Mouse (Mus musculus): ENCODE measurements around the gene Pvalb. TPM values are rescaled to one million over a fixed set of nuclear protein-coding genes. Genes with fewer than 3 reads are reported as not detected.

Pvalb gene
- polyA plus RNA-seq, 1 experiment from 2014 or later = 5.0 TPM

DNA sequence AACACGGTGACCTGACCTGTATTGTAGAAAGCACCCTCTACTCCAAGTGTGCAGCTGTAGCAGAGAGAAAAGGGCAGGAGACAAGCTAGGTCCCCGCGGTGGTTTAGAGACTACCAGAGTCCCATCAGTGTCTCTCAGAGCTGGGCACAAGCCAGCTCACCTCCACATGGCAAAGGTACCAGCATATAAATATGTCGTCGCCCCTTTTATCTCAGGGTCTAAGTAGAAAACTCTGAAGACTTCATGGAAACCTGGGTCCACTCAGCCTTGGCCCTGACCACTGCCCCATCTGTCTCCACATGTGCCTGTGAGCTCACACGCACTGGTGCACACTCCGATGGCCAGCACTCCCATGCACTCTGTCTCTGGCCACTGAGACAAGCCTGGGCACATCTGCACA lies 16.6 kb downstream of the Pvalb start:
- no peaks in the 10 kb centered on the region for H3K9me3 ChIP-seq (replicated peaks)
- H3K27ac ChIP-seq (replicated peaks) = no peak overlapping the region
- H3K4me2 ChIP-seq = no peak overlapping the region
- H3K9ac ChIP-seq (replicated peaks) = no peak overlapping the region
- 92% methylated on average over 7 of the region's 7 CpGs for WGBS
- peaks cover 7% of the 10 kb centered on the region; the same call in 1 of the 2 replicates for H3K4me1 ChIP-seq
- no peaks in the 10 kb centered on the region for H3K36me3 ChIP-seq
- H3K4me3 ChIP-seq (replicated peaks) = no peak overlapping the region
- ATAC-seq (ENCODE audit: low FRiP score) = no peak
- no peaks in the 10 kb centered on the region for H3K27me3 ChIP-seq (replicated peaks)

- H3K4me2 ChIP-seq = no peak overlapping the region
- peaks cover 9% of the 10 kb centered on the region; the same call in 1 of the 2 replicates for H3K4me1 ChIP-seq
- no peak for ATAC-seq (ENCODE audit: low FRiP score)
- 86% methylated on average over 3 of the region's 3 CpGs for WGBS
- H3K36me3 ChIP-seq = no peaks in the 10 kb centered on the region
- H3K27ac ChIP-seq (replicated peaks) = no peak overlapping the region
- H3K9me3 ChIP-seq (replicated peaks) = no peaks in the 10 kb centered on the region
- H3K9ac ChIP-seq (replicated peaks) = no peak overlapping the region
- H3K4me3 ChIP-seq (replicated peaks) = no peak overlapping the region
- H3K27me3 ChIP-seq (replicated peaks) = 0 out of 2 replicates have a peak, but pooled peaks cover 4% of the 10 kb centered on the region
Measured at GRCm38 (mm10) chr15:78188546-78188945, 17.7 kb downstream of the Pvalb start.

- Histone ChIP-seq H3K4me3 (replicated peaks) (no peak overlapping the region), H3K9me3 (replicated peaks) (no peaks in the 10 kb centered on the region), H3K9ac (replicated peaks) (no peak overlapping the region), H3K4me2 (no peak overlapping the region), H3K36me3 (no peaks in the 10 kb centered on the region), H3K4me1 (peaks cover 19% of the 10 kb centered on the region), H3K27ac (replicated peaks) (no peak overlapping the region), H3K27me3 (replicated peaks) (0 out of 2 replicates have a peak, but pooled peaks cover 7% of the 10 kb centered on the region)
- WGBS = 65% methylated on average over 5 of the region's 5 CpGs
- no peak for ATAC-seq (ENCODE audit: low FRiP score)
Measured at GRCm38 (mm10) chr15:78186906-78187305, 19.3 kb downstream of the Pvalb start.

DNA sequence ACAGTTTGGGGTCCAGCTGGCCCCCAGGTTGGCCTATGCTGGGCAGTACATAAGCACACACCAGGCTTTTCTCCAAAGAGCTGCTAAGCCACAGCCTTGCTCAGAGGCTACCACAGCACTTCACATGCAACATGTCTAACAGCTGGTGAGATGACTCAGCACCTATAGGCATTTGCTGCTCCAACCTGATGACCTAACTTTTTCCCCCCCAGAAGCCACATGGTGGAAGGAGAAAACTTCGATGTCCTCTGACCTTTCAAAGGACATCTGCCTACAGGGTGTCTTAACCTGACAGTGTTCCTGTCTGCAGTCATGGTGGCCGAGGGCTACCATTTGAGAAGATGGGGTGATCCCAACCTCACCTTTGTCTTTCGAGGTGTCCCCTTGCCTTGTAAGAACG lies 20.6 kb downstream of the Pvalb start:
- Histone ChIP-seq H3K9me3 (replicated peaks) (no peaks in the 10 kb centered on the region), H3K4me1 (peaks cover 28% of the 10 kb centered on the region), H3K4me3 (replicated peaks) (no peak overlapping the region), H3K36me3 (no peaks in the 10 kb centered on the region), H3K4me2 (no peak overlapping the region), H3K9ac (replicated peaks) (no peak overlapping the region), H3K27me3 (replicated peaks) (0 out of 2 replicates have a peak, but pooled peaks cover 7% of the 10 kb centered on the region), H3K27ac (replicated peaks) (no peak overlapping the region)
- WGBS = 95% methylated on average over 4 of the region's 4 CpGs
- ATAC-seq (ENCODE audit: low FRiP score) = no peak

DNA sequence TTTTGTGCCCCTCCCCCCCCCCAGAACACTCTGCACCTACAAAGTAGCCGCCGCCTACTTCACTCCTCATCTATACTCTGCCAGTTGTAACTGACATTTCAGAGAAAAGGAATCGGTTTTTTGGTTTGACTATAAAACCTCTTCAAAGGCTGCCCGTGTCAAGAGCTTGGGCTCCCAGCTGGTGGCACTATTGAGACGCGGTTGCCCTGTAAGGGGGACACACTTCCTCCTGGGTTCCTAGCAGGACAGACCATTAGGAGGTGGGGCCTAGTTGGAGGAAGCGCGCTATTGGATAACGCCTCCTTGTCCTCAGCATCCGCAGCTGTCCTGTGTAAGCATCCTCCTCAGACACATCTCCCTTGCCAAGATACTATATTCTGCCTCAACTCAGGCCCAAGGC lies 21.3 kb downstream of the Pvalb start:
- Histone ChIP-seq H3K27ac (replicated peaks) (no peak overlapping the region), H3K4me1 (peaks cover 28% of the 10 kb centered on the region), H3K4me2 (no peak overlapping the region), H3K4me3 (replicated peaks) (no peak overlapping the region), H3K27me3 (replicated peaks) (0 out of 2 replicates have a peak, but pooled peaks cover 7% of the 10 kb centered on the region), H3K36me3 (no peaks in the 10 kb centered on the region), H3K9ac (replicated peaks) (0 out of 2 replicates have a peak overlapping the region, but pooled peaks have one; percentile 8), H3K9me3 (replicated peaks) (no peaks in the 10 kb centered on the region)
- ATAC-seq (ENCODE audit: low FRiP score) = peak; percentile 66; the same call in 1 of the 2 replicates
- WGBS = 3% methylated on average over 10 of the region's 10 CpGs

DNA sequence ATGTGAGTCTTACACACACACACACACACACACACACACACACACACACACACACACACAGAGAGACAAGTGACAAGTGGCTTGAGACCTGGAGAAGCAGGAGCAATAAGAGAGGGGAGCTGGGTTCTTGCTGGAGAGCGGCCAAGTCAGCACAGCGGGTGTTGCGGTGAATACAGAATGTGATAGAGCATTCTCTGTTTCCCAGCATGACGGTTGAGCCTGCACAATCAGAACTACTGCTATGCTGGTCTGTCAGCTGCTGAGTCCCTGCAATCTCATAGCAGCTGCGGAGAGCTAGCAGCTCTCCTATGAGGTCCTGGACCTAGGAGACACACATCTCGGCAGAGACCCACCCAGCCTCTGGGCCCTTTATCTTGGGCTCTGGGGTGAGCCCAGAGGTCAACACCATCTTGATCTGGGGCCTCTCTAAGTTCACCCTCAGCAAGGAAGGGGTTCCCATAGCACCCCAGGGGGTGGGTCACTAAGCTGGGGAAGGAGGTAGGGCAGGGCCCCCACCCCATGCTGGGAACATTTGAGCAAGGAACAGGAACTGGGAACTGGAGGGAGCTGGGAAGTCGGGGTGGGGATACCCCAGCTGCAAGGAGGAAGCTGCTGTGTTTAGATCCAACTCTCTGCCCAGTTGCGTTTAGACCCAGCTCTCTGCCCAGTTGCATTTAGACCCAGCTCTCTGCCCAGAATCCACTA lies 24.3 kb downstream of the Pvalb start:
- 11% methylated on average over 8 of the region's 8 CpGs for WGBS
- Histone ChIP-seq H3K4me1 (peaks cover 49% of the 10 kb centered on the region), H3K27ac (replicated peaks) (peak overlapping the region; percentile 80), H3K36me3 (no peaks in the 10 kb centered on the region), H3K9ac (replicated peaks) (0 out of 2 replicates have a peak overlapping the region, but pooled peaks have one; percentile 4), H3K9me3 (replicated peaks) (no peaks in the 10 kb centered on the region), H3K4me3 (replicated peaks) (no peak overlapping the region), H3K27me3 (replicated peaks) (0 out of 2 replicates have a peak, but pooled peaks cover 7% of the 10 kb centered on the region), H3K4me2 (peak overlapping the region; percentile 29)
- peak; percentile 60 for ATAC-seq (ENCODE audit: low FRiP score)

GRCm38 (mm10) chr15:78179775-78180174 lies 26.4 kb downstream of the Pvalb start:
- H3K4me3 ChIP-seq (replicated peaks) = no peak overlapping the region
- no peak overlapping the region for H3K27ac ChIP-seq (replicated peaks)
- no peak overlapping the region for H3K9ac ChIP-seq (replicated peaks)
- H3K4me2 ChIP-seq = no peak overlapping the region
- H3K4me1 ChIP-seq = peaks cover 48% of the 10 kb centered on the region
- H3K36me3 ChIP-seq = no peaks in the 10 kb centered on the region
- no peaks in the 10 kb centered on the region for H3K9me3 ChIP-seq (replicated peaks)
- 69% methylated on average over 3 of the region's 3 CpGs for WGBS
- no peak for ATAC-seq (ENCODE audit: low FRiP score)
- H3K27me3 ChIP-seq (replicated peaks) = 0 out of 2 replicates have a peak, but pooled peaks cover 7% of the 10 kb centered on the region

DNA sequence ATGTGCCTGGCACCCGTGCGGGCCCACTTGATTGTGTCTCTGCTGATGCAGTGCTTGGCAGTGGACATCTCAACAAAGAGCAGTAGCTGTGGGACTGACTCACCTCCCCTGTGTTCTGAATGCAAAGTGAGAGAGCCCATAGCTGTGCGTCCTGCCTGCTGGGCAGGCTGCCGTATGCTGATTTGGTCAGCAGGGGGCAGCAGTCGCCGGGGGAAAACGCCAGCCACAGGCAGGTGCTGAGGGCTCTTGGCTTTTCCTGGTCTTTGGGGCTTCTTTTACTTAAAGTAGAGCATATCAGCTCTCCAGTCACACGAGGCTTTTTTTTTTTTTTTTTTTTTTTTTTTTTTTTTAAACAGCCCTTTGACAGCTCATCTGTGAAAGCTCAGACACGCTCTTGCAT lies 27.8 kb downstream of the Pvalb start:
- ATAC-seq (ENCODE audit: low FRiP score) = no peak
- Histone ChIP-seq H3K9me3 (replicated peaks) (no peaks in the 10 kb centered on the region), H3K4me3 (replicated peaks) (no peak overlapping the region), H3K9ac (replicated peaks) (0 out of 2 replicates have a peak overlapping the region, but pooled peaks have one; percentile 10), H3K27ac (replicated peaks) (peak overlapping the region; percentile 70), H3K4me2 (peak overlapping the region; percentile 28), H3K4me1 (peaks cover 50% of the 10 kb centered on the region), H3K36me3 (no peaks in the 10 kb centered on the region), H3K27me3 (replicated peaks) (0 out of 2 replicates have a peak, but pooled peaks cover 3% of the 10 kb centered on the region)
- 2% methylated on average over 9 of the region's 9 CpGs for WGBS

DNA sequence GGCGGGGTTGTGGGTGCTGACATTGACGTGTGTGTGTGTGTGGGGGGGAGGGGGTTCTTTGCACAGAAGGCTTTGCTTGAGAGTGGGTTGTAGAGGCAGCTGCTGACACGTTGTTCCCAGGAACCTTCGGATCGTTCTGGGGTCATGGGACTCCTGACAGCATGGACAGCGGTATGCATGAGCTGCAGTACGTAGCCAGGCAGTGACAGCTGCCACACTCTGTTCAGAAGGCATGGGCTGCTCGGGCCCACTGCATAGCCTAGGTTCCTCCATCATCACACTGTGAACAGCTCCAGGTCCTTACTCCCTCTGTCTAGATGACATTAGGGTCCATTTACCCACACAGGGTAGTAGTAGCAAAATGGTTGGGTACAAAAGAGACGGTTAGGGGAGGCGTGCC lies 28.9 kb downstream of the Pvalb start:
- Histone ChIP-seq H3K4me3 (replicated peaks) (no peak overlapping the region), H3K4me1 (peaks cover 55% of the 10 kb centered on the region), H3K4me2 (no peak overlapping the region), H3K36me3 (no peaks in the 10 kb centered on the region), H3K27ac (replicated peaks) (0 out of 2 replicates have a peak overlapping the region, but pooled peaks have one; percentile 70), H3K9me3 (replicated peaks) (no peaks in the 10 kb centered on the region), H3K9ac (replicated peaks) (no peak overlapping the region), H3K27me3 (replicated peaks) (no peaks in the 10 kb centered on the region)
- 46% methylated on average over 10 of the region's 10 CpGs for WGBS
- no peak for ATAC-seq (ENCODE audit: low FRiP score)

DNA sequence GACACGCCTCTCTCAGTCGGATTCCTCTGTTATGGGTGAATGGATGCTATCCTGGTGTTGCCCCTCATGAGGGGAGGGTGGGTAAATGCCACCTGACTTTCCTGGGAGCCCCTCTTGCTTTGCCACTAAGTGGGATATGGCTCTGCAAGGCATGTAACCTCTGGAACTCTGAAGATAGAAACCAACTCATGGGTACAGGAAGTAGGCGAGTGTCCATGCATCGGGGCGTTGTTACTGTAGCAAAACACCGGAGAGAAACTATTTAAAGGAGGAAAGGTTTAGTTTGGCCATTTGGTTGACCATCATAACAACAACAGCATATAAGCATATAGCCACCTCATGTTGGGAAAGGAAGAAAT lies 31.3 kb downstream of the Pvalb start:
- Histone ChIP-seq H3K36me3 (no peaks in the 10 kb centered on the region), H3K27me3 (replicated peaks) (no peaks in the 10 kb centered on the region), H3K9me3 (replicated peaks) (no peaks in the 10 kb centered on the region), H3K9ac (replicated peaks) (peak overlapping the region; percentile 56), H3K4me2 (peak overlapping the region; percentile 86), H3K27ac (replicated peaks) (peak overlapping the region; percentile 89), H3K4me3 (replicated peaks) (peak overlapping the region; percentile 46), H3K4me1 (peaks cover 51% of the 10 kb centered on the region)
- WGBS = 76% methylated on average over 6 of the region's 6 CpGs
- ATAC-seq (ENCODE audit: low FRiP score) = no peak

DNA sequence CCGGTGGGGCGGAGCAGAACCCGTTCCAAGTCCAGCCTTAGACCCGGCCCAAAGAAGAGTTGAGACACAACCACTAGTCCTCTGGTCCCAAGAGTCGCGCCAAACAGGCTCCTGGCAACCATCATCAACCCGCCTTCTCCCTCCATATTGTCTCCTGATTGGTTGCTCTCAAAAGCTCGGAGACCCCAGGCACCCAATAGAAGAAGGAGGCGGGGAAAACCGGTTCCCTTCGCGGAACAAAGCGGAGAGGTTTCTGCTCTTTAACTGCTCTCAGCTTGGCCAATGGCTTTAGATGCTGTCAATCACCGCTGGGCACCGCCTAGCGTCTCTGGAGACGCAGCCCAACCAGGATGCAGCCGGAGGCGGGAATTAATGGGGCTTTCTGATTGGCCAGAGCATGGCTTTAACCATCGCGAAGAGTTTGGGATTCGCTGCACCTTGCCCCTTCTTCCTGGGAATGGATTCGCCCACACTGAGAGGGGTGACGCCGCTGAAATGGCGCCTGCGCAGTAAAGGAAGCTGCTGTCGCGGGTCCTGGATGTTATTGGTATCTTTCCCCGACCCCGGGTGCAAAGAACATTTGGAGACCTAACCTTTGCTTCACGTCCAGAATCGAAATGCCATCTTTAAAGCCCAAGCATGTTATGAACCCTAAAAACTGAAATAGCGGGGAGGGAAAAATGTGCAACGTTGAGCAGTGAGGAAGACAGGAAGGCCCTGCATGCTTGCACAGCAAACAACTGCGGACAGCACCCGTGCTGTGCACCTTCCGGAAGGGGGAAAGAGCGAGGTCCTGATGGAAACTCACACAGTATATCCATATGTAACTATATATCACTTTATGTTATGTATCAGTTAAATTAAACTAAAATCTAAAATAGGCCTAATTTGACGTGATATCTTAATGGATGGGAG lies 32.0 kb downstream of the Pvalb start, which contains the start of gene Ift27:
TSS of gene Ift27 (minus strand) at position 136 of the 915 bp plus-strand sequence.
- peak; percentile 95 for ATAC-seq (ENCODE audit: low FRiP score)
- peak within 1 kb of the TSS; percentile 70 for H3K9ac ChIP-seq (replicated peaks)
- H3K9me3 ChIP-seq (replicated peaks) = no peaks in the 10 kb centered on the region
- H3K27me3 ChIP-seq (replicated peaks) = no peaks in the 10 kb centered on the region
- H3K4me3 ChIP-seq (replicated peaks) = peak within 1 kb of the TSS; percentile 67
- peak within 1 kb of the TSS; percentile 89 for H3K27ac ChIP-seq (replicated peaks)
- H3K4me1 ChIP-seq = peaks cover 47% of the 10 kb centered on the region
- 1% methylated on average over 40 of the region's 40 CpGs for WGBS
- peak within 1 kb of the TSS; percentile 86 for H3K4me2 ChIP-seq
- H3K36me3 ChIP-seq = no peaks in the 10 kb centered on the region
